Mouse (Mus musculus): Measurements from ENCODE around the gene Rps18. TPM values are rescaled to one million over a fixed set of nuclear protein-coding genes. Genes with fewer than 3 reads are reported as not detected.
"Not testable (repeated sequence)": the region's sequence is repeated elsewhere in the genome, so short reads cannot be mapped to it uniquely, and the experiment has no call there.

Gene Rps18
- polyA plus RNA-seq, 1 experiment = 1,668 TPM

DNA sequence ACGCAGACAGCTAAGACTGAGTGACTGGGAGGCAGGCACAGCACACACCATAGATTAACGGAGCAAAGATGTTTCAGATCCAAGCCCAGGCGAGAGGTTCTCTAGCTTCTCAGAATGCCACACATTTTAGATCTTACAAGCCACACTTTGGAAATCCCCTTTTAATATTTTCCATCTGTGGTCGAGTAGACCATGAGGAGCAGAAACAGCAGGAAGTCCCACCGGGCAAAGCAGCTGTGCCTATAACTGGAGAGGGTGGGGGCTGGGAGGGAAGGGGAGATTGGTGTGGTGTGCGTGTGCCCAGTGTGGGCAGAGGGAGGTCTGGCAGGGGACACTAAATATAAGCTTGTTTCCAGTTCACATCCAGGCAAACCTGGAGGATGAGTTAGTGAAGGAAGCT is 1.7 kb upstream of the Rps18 start:
- TF ChIP-seq POLR2A (IDR thresholded peaks at IDR 0.05; ENCODE audit: low read depth, low read length) (no peak), CTCF (IDR thresholded peaks at IDR 0.05; ENCODE audit: borderline replicate concordance, insufficient read depth, low read length) (no peak)
- Histone ChIP-seq H3K4me1 (ENCODE audit: control insufficient read depth, insufficient read depth, low read length) (peaks cover 8% of the 10 kb centered on the region; the same call in 1 of the 2 replicates), H3K4me3 (ENCODE audit: insufficient read depth, low read length) (no peak overlapping the region), H3K27ac (ENCODE audit: insufficient read depth, low read length) (no peak overlapping the region)

DNA sequence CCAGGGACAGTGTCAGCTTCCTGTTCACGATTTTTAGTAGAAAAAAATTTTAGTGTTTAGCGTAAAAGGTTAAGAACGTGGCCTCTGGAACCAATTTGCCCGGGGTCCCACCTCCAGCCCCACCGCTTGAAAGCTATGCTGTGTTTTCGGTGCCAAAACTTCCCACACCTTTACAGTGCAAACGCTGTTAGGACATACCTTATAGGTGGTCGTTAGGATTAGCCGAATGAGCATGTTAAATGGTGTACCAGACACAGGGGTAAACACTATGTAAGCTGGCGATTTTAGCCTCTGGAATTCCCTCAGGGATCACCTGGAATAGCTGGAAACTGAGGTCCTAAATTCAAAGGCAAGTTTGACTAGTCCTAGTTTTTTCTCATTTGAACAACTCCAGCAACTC is 535 bp upstream of the Rps18 start:
- Histone ChIP-seq H3K4me3 (ENCODE audit: insufficient read depth, low read length) (peak overlapping the region; percentile 73), H3K4me1 (ENCODE audit: control insufficient read depth, insufficient read depth, low read length) (peaks cover 8% of the 10 kb centered on the region), H3K27ac (ENCODE audit: insufficient read depth, low read length) (no peak overlapping the region)
- TF ChIP-seq CTCF (IDR thresholded peaks at IDR 0.05; ENCODE audit: borderline replicate concordance, insufficient read depth, low read length) (no peak), POLR2A (IDR thresholded peaks at IDR 0.05; ENCODE audit: low read depth, low read length) (no peak)

DNA sequence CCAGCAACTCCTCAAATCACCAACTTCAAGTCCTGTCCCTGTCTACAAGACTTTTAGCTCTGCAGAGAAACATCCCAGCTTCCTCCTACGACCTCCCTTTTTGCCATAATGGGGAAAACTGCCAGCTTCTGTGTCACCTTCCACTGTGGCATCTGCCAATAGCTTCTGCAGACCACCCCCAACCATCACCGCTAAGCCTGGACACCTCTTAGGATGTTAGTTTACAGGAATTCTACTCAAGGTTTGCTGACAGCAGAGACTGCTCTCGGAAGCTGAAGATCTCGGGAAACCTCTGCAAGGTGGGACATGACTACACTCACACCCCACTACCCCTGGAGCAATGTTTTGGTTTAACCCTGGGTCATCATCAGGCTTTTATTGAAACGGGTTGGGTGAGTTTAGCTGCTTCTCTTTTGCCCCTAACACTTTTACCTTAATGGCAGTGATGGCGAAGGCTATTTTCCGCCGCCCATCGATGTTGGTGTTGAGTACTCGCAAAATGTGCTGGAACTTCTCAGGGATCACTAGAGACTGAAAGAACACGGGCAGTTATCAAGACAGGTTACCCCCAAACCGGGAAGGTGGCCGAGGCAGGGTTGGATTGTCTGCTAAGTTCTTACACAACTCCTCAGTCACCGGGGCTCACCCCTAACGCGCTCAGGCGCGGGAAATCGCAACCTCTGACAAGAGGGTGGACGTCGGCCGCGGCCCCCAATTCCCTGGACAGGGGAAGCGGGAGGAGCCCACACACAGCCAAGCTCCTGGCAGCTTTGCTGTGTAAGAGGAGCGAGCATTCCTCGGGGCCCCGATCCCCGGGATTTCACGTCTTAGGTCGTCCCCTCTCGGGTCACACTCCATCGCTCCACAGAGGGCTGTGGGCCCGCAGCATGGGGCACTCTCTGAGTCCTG is 901 bp downstream of the Rps18 start:
- TF ChIP-seq CTCF (IDR thresholded peaks at IDR 0.05; ENCODE audit: borderline replicate concordance, insufficient read depth, low read length) (no peak), POLR2A (IDR thresholded peaks at IDR 0.05; ENCODE audit: low read depth, low read length) (peak; percentile 38; the same call in 1 of the 2 replicates)
- H3K4me3 ChIP-seq (ENCODE audit: insufficient read depth, low read length) = peak overlapping the region; percentile 91
- H3K27ac ChIP-seq (ENCODE audit: insufficient read depth, low read length) = peak overlapping the region; percentile 76
- peaks cover 8% of the 10 kb centered on the region for H3K4me1 ChIP-seq (ENCODE audit: control insufficient read depth, insufficient read depth, low read length)

DNA sequence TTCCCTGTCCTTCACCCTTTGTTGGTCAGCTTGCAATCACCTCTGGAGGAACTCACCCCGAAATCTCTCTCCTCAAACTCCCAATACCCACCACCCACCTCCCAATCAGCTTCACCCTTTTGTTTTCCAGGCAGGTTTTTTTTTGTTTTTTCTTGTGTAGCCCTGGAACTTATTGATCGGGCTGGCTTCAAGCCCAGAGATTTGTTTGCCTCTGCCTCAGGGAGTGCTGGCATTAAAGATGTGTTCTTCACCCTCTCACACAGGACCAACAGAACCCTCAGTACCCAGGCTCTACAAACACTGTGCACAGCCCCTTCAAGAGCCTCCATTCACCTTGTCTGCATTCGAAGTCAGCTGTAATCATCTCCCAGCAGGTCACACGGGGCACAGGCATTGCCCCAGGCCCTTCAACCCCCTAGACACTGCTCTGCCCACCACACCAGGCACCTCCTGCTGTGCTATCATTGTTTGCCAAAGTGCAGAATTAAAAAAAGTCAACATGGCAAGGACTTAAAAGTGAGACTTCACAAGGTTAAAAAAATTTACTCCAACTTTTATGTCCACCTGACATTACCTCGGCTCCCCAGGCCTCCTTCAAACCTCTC is 1.7 kb downstream of the Rps18 start:
- TF ChIP-seq POLR2A (IDR thresholded peaks at IDR 0.05; ENCODE audit: low read depth, low read length) = no peak
- TF ChIP-seq CTCF (IDR thresholded peaks at IDR 0.05; ENCODE audit: borderline replicate concordance, insufficient read depth, low read length) = no peak
- Histone ChIP-seq H3K27ac (ENCODE audit: insufficient read depth, low read length) (peak overlapping the region; percentile 76), H3K4me3 (ENCODE audit: insufficient read depth, low read length) (peak overlapping the region; percentile 91), H3K4me1 (ENCODE audit: control insufficient read depth, insufficient read depth, low read length) (peaks cover 8% of the 10 kb centered on the region)

DNA sequence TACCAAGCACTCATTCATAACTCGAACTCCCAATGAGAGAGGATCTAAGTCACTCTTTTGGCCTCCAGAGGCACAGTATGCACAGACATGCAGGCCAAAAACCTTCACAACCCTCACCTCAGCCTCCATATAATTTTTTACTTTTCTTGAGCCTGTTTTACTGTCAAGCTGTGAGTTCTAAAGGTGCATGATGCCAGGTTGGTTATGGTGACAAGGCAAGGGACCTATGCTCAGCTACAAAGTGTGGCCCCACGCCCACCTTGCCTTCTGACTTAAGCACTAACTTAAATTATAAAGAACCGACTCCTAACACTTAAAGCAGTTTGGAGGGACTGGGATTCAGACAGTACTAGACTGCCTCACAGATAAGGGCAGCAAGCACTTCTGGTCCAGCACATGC is 2.5 kb downstream of the Rps18 start:
- Histone ChIP-seq H3K4me1 (ENCODE audit: control insufficient read depth, insufficient read depth, low read length) (peaks cover 8% of the 10 kb centered on the region), H3K4me3 (ENCODE audit: insufficient read depth, low read length) (peak overlapping the region; percentile 91), H3K27ac (ENCODE audit: insufficient read depth, low read length) (peak overlapping the region; percentile 8; the same call in 1 of the 2 replicates)
- TF ChIP-seq POLR2A (IDR thresholded peaks at IDR 0.05; ENCODE audit: low read depth, low read length) (peak; percentile 13; the same call in 1 of the 2 replicates), CTCF (IDR thresholded peaks at IDR 0.05; ENCODE audit: borderline replicate concordance, insufficient read depth, low read length) (no peak)

DNA sequence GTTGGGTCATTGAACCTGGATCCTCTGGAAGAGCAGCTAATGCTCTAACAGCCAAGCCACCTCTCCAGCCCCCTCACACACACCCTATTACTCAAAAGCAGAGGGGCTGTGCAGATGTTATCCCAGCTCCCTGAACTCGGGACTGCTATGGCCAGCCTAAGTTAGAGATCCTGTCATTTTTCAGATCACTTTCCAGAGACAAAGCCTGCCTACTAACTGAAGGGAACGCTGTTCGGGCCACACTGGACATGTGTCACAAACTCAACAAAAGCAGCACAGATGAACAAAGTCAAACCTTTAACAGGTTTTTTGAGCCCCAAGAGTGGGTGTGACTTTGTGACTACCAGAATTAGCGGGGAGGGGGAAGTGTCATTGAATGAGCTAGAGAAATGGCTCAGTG is 2.9 kb downstream of the Rps18 start:
- H3K4me3 ChIP-seq (ENCODE audit: insufficient read depth, low read length) = peak overlapping the region; percentile 91
- peaks cover 8% of the 10 kb centered on the region for H3K4me1 ChIP-seq (ENCODE audit: control insufficient read depth, insufficient read depth, low read length)

DNA sequence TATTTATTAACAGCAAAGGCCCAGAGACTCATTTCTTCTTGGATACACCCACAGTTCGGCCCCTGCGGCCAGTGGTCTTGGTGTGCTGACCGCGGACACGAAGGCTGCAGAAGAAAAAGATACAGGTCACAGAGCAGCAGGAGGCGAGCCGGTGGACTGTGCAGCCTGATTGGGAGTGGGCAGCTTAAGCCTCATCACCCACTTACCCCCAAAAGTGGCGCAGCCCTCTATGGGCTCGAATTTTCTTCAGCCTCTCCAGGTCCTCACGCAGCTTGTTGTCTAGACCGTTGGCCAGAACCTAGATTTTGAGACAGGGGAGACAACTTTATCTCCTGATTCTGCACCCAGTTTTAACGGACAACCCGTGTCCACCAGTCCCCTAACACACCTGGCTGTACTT is 3.8 kb downstream of the Rps18 start:
- H3K4me3 ChIP-seq (ENCODE audit: insufficient read depth, low read length); H3K27ac ChIP-seq (ENCODE audit: insufficient read depth, low read length); H3K4me1 ChIP-seq (ENCODE audit: control insufficient read depth, insufficient read depth, low read length): not testable (repeated sequence)

More for the DNA sequence above, 2.9 kb downstream of the Rps18 start:
- peak overlapping the region; percentile 8; the same call in 1 of the 2 replicates for H3K27ac ChIP-seq (ENCODE audit: insufficient read depth, low read length)
- TF ChIP-seq POLR2A (IDR thresholded peaks at IDR 0.05; ENCODE audit: low read depth, low read length) (no peak), CTCF (IDR thresholded peaks at IDR 0.05; ENCODE audit: borderline replicate concordance, insufficient read depth, low read length) (no peak)

DNA sequence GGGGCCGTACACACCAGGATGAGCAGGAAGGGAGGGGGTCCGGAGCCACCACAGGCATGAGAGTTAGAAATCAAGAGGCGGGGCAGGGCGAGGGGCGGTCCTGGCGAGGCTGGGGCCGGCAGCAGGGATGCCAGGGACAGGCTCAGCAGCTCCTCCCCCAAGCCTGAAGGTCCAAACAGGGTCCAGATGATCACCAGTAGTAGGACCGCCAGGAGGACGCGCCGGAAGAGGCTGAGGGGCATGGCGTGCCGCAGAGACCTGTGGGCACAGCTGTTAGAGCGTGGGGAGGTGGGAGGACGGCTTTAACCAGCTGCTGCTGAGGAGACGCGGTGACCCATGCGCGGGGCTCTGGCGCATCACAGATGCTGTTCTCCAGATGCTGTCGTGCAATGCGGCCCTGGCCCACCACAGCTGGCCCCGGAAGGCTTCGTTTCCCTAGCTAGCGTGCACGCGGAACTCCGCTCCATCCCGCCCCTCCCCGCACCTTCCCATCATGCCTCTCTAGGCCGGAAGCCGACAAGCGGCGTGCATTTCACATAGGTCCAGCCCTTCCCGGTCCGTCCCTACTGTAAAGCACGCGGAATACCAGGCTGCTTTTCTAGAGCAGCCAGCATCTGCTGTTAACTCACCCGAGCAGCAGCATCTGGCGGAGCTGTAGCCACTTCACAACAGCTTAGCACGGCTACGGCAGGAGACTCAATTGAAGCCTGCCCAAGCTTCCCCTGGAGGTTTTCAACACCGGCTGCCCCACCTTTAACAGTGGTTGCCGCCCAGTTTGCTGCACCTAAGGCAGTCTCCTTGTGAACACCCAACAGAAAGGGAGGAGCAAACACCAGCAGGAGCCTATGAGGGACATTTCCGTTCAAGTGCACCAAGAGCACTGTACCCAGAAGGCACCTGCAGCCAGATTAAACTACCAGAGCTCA is 4.5 kb downstream of the Rps18 start, which contains the start of gene B3galt4:
Gene B3galt4 (minus strand): TSS at position 468 of the 926 bp plus-strand sequence.
- TF ChIP-seq CTCF (IDR thresholded peaks at IDR 0.05; ENCODE audit: borderline replicate concordance, insufficient read depth, low read length) = no peak
- peak; percentile 78 for TF ChIP-seq POLR2A (IDR thresholded peaks at IDR 0.05; ENCODE audit: low read depth, low read length)
- H3K4me1 ChIP-seq (ENCODE audit: control insufficient read depth, insufficient read depth, low read length) = peaks cover 8% of the 10 kb centered on the region

DNA sequence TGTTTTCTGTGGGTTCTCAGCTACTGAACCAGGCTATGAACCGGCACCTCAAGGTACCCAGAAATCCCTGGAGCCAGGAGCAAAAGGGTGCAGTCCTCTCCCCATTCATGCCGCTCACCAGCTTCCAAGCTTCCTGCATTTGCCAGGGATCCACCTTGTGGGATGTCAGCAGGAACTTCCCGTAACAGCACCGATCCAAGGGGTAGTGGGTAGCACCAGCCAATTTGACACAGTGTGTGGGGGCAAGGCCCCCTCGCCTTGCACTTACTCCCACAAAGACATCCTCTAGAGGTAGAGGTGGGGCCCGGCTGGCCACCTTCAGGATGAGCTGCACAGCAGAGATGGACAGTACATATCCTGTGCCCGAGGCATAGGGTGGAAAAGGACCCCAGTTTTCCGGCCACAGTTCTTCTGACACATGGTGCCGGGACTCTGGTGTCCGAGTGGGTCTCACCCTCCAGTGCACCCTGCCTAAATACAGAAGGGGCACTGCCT is 5.6 kb downstream of the Rps18 start:
- no peak overlapping the region for H3K4me3 ChIP-seq (ENCODE audit: insufficient read depth, low read length)
- TF ChIP-seq CTCF (IDR thresholded peaks at IDR 0.05; ENCODE audit: borderline replicate concordance, insufficient read depth, low read length) = no peak
- peak; percentile 45 for TF ChIP-seq POLR2A (IDR thresholded peaks at IDR 0.05; ENCODE audit: low read depth, low read length)
- 0 out of 2 replicates have a peak overlapping the region, but pooled peaks have one; percentile 38 for H3K27ac ChIP-seq (ENCODE audit: insufficient read depth, low read length)
- peaks cover 8% of the 10 kb centered on the region for H3K4me1 ChIP-seq (ENCODE audit: control insufficient read depth, insufficient read depth, low read length)

More for the DNA sequence above, 4.5 kb downstream of the Rps18 start, which contains the start of gene B3galt4:
- H3K4me3 ChIP-seq (ENCODE audit: insufficient read depth, low read length) = peak within 1 kb of the TSS; percentile 23
- H3K27ac ChIP-seq (ENCODE audit: insufficient read depth, low read length) = peak within 1 kb of the TSS; percentile 69

All from embryonic fibroblast, embryonic 13.5 days (primary cell).